In genomic region chr11:29474676-29475075, GRCm38 (mm10) we compare ENCODE assay signal across 15 mouse cellular contexts.
"Had no signal": no experiment of that assay in that cellular context is flagged by ENCODE, and none has a peak within 500 bp of the region (broad histone marks: within the 10 kb centered on the region; RNA-seq: fewer than 3 reads in every experiment).

No protein-coding gene starts in this region.

- H3K4me3 ChIP-seq: layer of hippocampus, adult 2 months; liver, embryonic 13.5 days; megakaryocyte, embryonic 14.5 days had no signal

- H3K9me3 ChIP-seq: liver, embryonic 13.5 days; megakaryocyte, embryonic 14.5 days had no signal

- H3K4me2 ChIP-seq: liver, embryonic 13.5 days; midbrain, embryonic 11.5 days had no signal

- H3K4me1 ChIP-seq: megakaryocyte, embryonic 14.5 days had no signal

- H3K27ac ChIP-seq: kidney, postnatal 0 days; layer of hippocampus, adult 2 months; liver, embryonic 13.5 days; stomach, postnatal 0 days had no signal

- H3K9ac ChIP-seq: liver, embryonic 13.5 days had no signal

- DNase-seq: kidney, postnatal 25 days; layer of hippocampus, adult 9-11 months; liver, embryonic 13.5 days; lung, adult 2 months; lung, postnatal 36 days; midbrain, embryonic 14.5 days; right cerebral cortex, postnatal 4 days; thymus, adult 2 months; thymus, postnatal 14 days; thymus, postnatal 4 days had no signal

- H3K27me3 ChIP-seq: liver, embryonic 13.5 days; megakaryocyte, embryonic 14.5 days had no signal
